Mouse (Mus musculus): ENCODE results near the gene Atp1b1. TPM values are rescaled to one million over a fixed set of nuclear protein-coding genes. Genes with fewer than 3 reads are reported as not detected.

The Atp1b1 gene
- polyA plus RNA-seq, 1 experiment = 46.4 TPM

GRCm38 (mm10) chr1:164413608-164414007 is 44.5 kb downstream of the Atp1b1 start:
- TF ChIP-seq CTCF (IDR thresholded peaks at IDR 0.05; ENCODE audit: control insufficient read depth, insufficient read depth, low read length) = no peak
- no peak for TF ChIP-seq POLR2A (IDR thresholded peaks at IDR 0.05; ENCODE audit: borderline replicate concordance, control insufficient read depth, low read depth, low read length)
- 71% methylated on average over 11 of the region's 11 CpGs for WGBS
- H3K4me1 ChIP-seq (ENCODE audit: control insufficient read depth, insufficient read depth, low read length) = no peaks in the 10 kb centered on the region; the same call in 1 of the 2 replicates
- H3K4me3 ChIP-seq (replicated peaks; ENCODE audit: control insufficient read depth, low read depth, low read length) = no peak overlapping the region
- H3K27ac ChIP-seq (ENCODE audit: control insufficient read depth, insufficient read depth, low read depth, low read length, poor library complexity) = no peak overlapping the region

- Histone ChIP-seq H3K4me1 (ENCODE audit: control insufficient read depth, insufficient read depth, low read length) (no peaks in the 10 kb centered on the region; the same call in 1 of the 2 replicates), H3K27ac (ENCODE audit: control insufficient read depth, insufficient read depth, low read depth, low read length, poor library complexity) (no peak overlapping the region), H3K4me3 (replicated peaks; ENCODE audit: control insufficient read depth, low read depth, low read length) (no peak overlapping the region)
- WGBS = 81% methylated on average over 9 of the region's 9 CpGs
- TF ChIP-seq CTCF (IDR thresholded peaks at IDR 0.05; ENCODE audit: control insufficient read depth, insufficient read depth, low read length) (no peak), POLR2A (IDR thresholded peaks at IDR 0.05; ENCODE audit: borderline replicate concordance, control insufficient read depth, low read depth, low read length) (no peak)
Measured at GRCm38 (mm10) chr1:164412906-164413305, 45.2 kb downstream of the Atp1b1 start.

GRCm38 (mm10) chr1:164411306-164411705 is 46.8 kb downstream of the Atp1b1 start:
- Histone ChIP-seq H3K27ac (ENCODE audit: control insufficient read depth, insufficient read depth, low read depth, low read length, poor library complexity) (no peak overlapping the region), H3K4me1 (ENCODE audit: control insufficient read depth, insufficient read depth, low read length) (no peaks in the 10 kb centered on the region; the same call in 1 of the 2 replicates), H3K4me3 (replicated peaks; ENCODE audit: control insufficient read depth, low read depth, low read length) (no peak overlapping the region)
- TF ChIP-seq POLR2A (IDR thresholded peaks at IDR 0.05; ENCODE audit: borderline replicate concordance, control insufficient read depth, low read depth, low read length) = no peak
- no peak for TF ChIP-seq CTCF (IDR thresholded peaks at IDR 0.05; ENCODE audit: control insufficient read depth, insufficient read depth, low read length)
- WGBS = 86% methylated on average over 7 of the region's 7 CpGs

GRCm38 (mm10) chr1:164408655-164409054 is 49.5 kb downstream of the Atp1b1 start:
- 73% methylated on average over 2 of the region's 2 CpGs for WGBS
- no peak overlapping the region for H3K4me3 ChIP-seq (replicated peaks; ENCODE audit: control insufficient read depth, low read depth, low read length)
- no peak overlapping the region for H3K27ac ChIP-seq (ENCODE audit: control insufficient read depth, insufficient read depth, low read depth, low read length, poor library complexity)
- TF ChIP-seq CTCF (IDR thresholded peaks at IDR 0.05; ENCODE audit: control insufficient read depth, insufficient read depth, low read length) (no peak), POLR2A (IDR thresholded peaks at IDR 0.05; ENCODE audit: borderline replicate concordance, control insufficient read depth, low read depth, low read length) (no peak)
- no peaks in the 10 kb centered on the region; the same call in 1 of the 2 replicates for H3K4me1 ChIP-seq (ENCODE audit: control insufficient read depth, insufficient read depth, low read length)

GRCm38 (mm10) chr1:164406506-164406905 is 51.6 kb downstream of the Atp1b1 start:
- no peak overlapping the region for H3K4me3 ChIP-seq (replicated peaks; ENCODE audit: control insufficient read depth, low read depth, low read length)
- 82% methylated on average over 5 of the region's 5 CpGs for WGBS
- H3K4me1 ChIP-seq (ENCODE audit: control insufficient read depth, insufficient read depth, low read length) = no peaks in the 10 kb centered on the region; the same call in 1 of the 2 replicates
- no peak for TF ChIP-seq CTCF (IDR thresholded peaks at IDR 0.05; ENCODE audit: control insufficient read depth, insufficient read depth, low read length)
- TF ChIP-seq POLR2A (IDR thresholded peaks at IDR 0.05; ENCODE audit: borderline replicate concordance, control insufficient read depth, low read depth, low read length) = no peak
- no peak overlapping the region for H3K27ac ChIP-seq (ENCODE audit: control insufficient read depth, insufficient read depth, low read depth, low read length, poor library complexity)

GRCm38 (mm10) chr1:164405385-164405802 is 52.8 kb downstream of the Atp1b1 start:
- WGBS = 37% methylated on average over 5 of the region's 5 CpGs
- Histone ChIP-seq H3K4me3 (replicated peaks; ENCODE audit: control insufficient read depth, low read depth, low read length) (no peak overlapping the region), H3K4me1 (ENCODE audit: control insufficient read depth, insufficient read depth, low read length) (no peaks in the 10 kb centered on the region; the same call in 1 of the 2 replicates), H3K27ac (ENCODE audit: control insufficient read depth, insufficient read depth, low read depth, low read length, poor library complexity) (no peak overlapping the region)
- no peak for TF ChIP-seq CTCF (IDR thresholded peaks at IDR 0.05; ENCODE audit: control insufficient read depth, insufficient read depth, low read length)
- TF ChIP-seq POLR2A (IDR thresholded peaks at IDR 0.05; ENCODE audit: borderline replicate concordance, control insufficient read depth, low read depth, low read length) = no peak

GRCm38 (mm10) chr1:164399578-164399977 is 58.6 kb downstream of the Atp1b1 start:
- no peak overlapping the region for H3K4me3 ChIP-seq (replicated peaks; ENCODE audit: control insufficient read depth, low read depth, low read length)
- no peak overlapping the region for H3K27ac ChIP-seq (ENCODE audit: control insufficient read depth, insufficient read depth, low read depth, low read length, poor library complexity)
- H3K4me1 ChIP-seq (ENCODE audit: control insufficient read depth, insufficient read depth, low read length) = no peaks in the 10 kb centered on the region
- no peak for TF ChIP-seq CTCF (IDR thresholded peaks at IDR 0.05; ENCODE audit: control insufficient read depth, insufficient read depth, low read length)
- TF ChIP-seq POLR2A (IDR thresholded peaks at IDR 0.05; ENCODE audit: borderline replicate concordance, control insufficient read depth, low read depth, low read length) = no peak
- WGBS = 82% methylated on average over 3 of the region's 3 CpGs

GRCm38 (mm10) chr1:164397672-164398071 is 60.5 kb downstream of the Atp1b1 start:
- TF ChIP-seq CTCF (IDR thresholded peaks at IDR 0.05; ENCODE audit: control insufficient read depth, insufficient read depth, low read length) (no peak), POLR2A (IDR thresholded peaks at IDR 0.05; ENCODE audit: borderline replicate concordance, control insufficient read depth, low read depth, low read length) (no peak)
- Histone ChIP-seq H3K4me1 (ENCODE audit: control insufficient read depth, insufficient read depth, low read length) (no peaks in the 10 kb centered on the region), H3K4me3 (replicated peaks; ENCODE audit: control insufficient read depth, low read depth, low read length) (no peak overlapping the region), H3K27ac (ENCODE audit: control insufficient read depth, insufficient read depth, low read depth, low read length, poor library complexity) (no peak overlapping the region)
- WGBS = 70% methylated on average over 4 of the region's 4 CpGs

Data from bone marrow, adult 2 months (tissue).